Mouse (Mus musculus) heart, adult 11 months (tissue): Measurements from ENCODE around the gene Fam124a.
"Not testable (repeated sequence)": the region's sequence is repeated elsewhere in the genome, so short reads cannot be mapped to it uniquely, and the experiment has no call there.

Source experiments
- DNase-seq: peaks from one replicate; pipeline ENCODE4 v3.0.0; 2022

Gene Fam124a

GRCm38 (mm10) chr14:62555309-62555829 lies at the start of gene Fam124a:
Gene Fam124a (plus strand): TSS chr14:62555737.
- DNase-seq, result peak; percentile 98

GRCm38 (mm10) chr14:62506261-62506660 lies 49.3 kb upstream of the Fam124a start:
- no peak for DNase-seq

GRCm38 (mm10) chr14:62509350-62509749 lies 46.2 kb upstream of the Fam124a start:
- peak; percentile 95 for DNase-seq

- peak; percentile 42 for DNase-seq
Observed at GRCm38 (mm10) chr14:62512845-62513244, 42.7 kb upstream of the Fam124a start.

GRCm38 (mm10) chr14:62530951-62531350 lies 24.6 kb upstream of the Fam124a start:
- DNase-seq, result no peak

GRCm38 (mm10) chr14:62536127-62536526 lies 19.4 kb upstream of the Fam124a start:
- DNase-seq, result peak; percentile 96

- peak; percentile 79 for DNase-seq
Observed at GRCm38 (mm10) chr14:62536988-62537387, 18.5 kb upstream of the Fam124a start.

- DNase-seq, result no peak
Observed at GRCm38 (mm10) chr14:62539834-62540233, 15.7 kb upstream of the Fam124a start.

GRCm38 (mm10) chr14:62541751-62542150 lies 13.8 kb upstream of the Fam124a start:
- DNase-seq, result no peak

- DNase-seq, result peak; percentile 76
Observed at GRCm38 (mm10) chr14:62546296-62546695, 9.2 kb upstream of the Fam124a start.

- no peak for DNase-seq
Observed at GRCm38 (mm10) chr14:62546746-62547145, 8.8 kb upstream of the Fam124a start.

- peak; percentile 65 for DNase-seq
Observed at GRCm38 (mm10) chr14:62550121-62550520, 5.4 kb upstream of the Fam124a start.

GRCm38 (mm10) chr14:62552771-62553170 lies 2.8 kb upstream of the Fam124a start:
- DNase-seq, result no peak

GRCm38 (mm10) chr14:62553786-62554185 lies 1.8 kb upstream of the Fam124a start:
- DNase-seq, result peak; percentile 64

GRCm38 (mm10) chr14:62555840-62556810 lies 588 bp downstream of the Fam124a start:
- DNase-seq, result peak; percentile 95

GRCm38 (mm10) chr14:62557111-62557510 lies 1.6 kb downstream of the Fam124a start:
- peak; percentile 80 for DNase-seq

- DNase-seq, result peak; percentile 84
Observed at GRCm38 (mm10) chr14:62561875-62562748, 6.6 kb downstream of the Fam124a start.

GRCm38 (mm10) chr14:62563679-62564078 lies 8.1 kb downstream of the Fam124a start:
- DNase-seq, result peak; percentile 79

GRCm38 (mm10) chr14:62566821-62567220 lies 11.3 kb downstream of the Fam124a start, which contains the start of gene Gm4131:
Gene Gm4131 (minus strand): TSS chr14:62566921.
- DNase-seq, result not testable (repeated sequence)

GRCm38 (mm10) chr14:62569463-62569862 lies 13.9 kb downstream of the Fam124a start:
- peak; percentile 77 for DNase-seq

- peak; percentile 95 for DNase-seq
Observed at GRCm38 (mm10) chr14:62570299-62570698, 14.8 kb downstream of the Fam124a start.

- no peak for DNase-seq
Observed at GRCm38 (mm10) chr14:62573454-62573853, 17.9 kb downstream of the Fam124a start.

- DNase-seq, result no peak
Observed at GRCm38 (mm10) chr14:62574906-62575305, 19.4 kb downstream of the Fam124a start.
